Mouse (Mus musculus) embryonic facial prominence, embryonic 14.5 days (tissue): ENCODE measurements around the gene Tm6sf1. TPM values are rescaled to one million over a fixed set of nuclear protein-coding genes. Genes with fewer than 3 reads are reported as not detected.

Source experiments
- ATAC-seq: fragments of 200-750 bp; cut with Nextera tagmentation; 2 replicates; pipeline ENCODE4 v1.8.0; 2017; ENCODE audit warnings: low read depth, moderate number of reproducible peaks, moderate TSS enrichment
- DNase-seq: peaks from one replicate; pipeline ENCODE4 v3.0.0-alpha.2; 2015; ENCODE audit warnings: low spot score
- H3K27ac ChIP-seq: fragments of 300-500 bp; sonication (generic); replicated peaks from 2 replicates; pipeline ENCODE4 v1.5.1; 2014; ENCODE audit warnings: low read depth, mild to moderate bottlenecking, low read length, moderate library complexity
- H3K27me3 ChIP-seq: fragments of 300-500 bp; sonication (generic); replicated peaks from 2 replicates; pipeline ENCODE4 v1.6.1; 2014; ENCODE audit warnings: low read length; ENCODE audit not compliant: control insufficient read depth, insufficient read depth
- H3K36me3 ChIP-seq: fragments of 300-500 bp; sonication (generic); 2 replicates; pipeline ENCODE4 v1.6.1; 2014; ENCODE audit warnings: low read length, mixed read lengths; ENCODE audit not compliant: control insufficient read depth, insufficient read depth
- H3K4me1 ChIP-seq: fragments of 300-500 bp; sonication (generic); 2 replicates; pipeline ENCODE4 v1.6.1; 2014; ENCODE audit warnings: antibody characterized with exemption, low read length; ENCODE audit not compliant: control insufficient read depth, insufficient read depth
- H3K4me2 ChIP-seq: fragments of 300-500 bp; sonication (generic); 2 replicates; pipeline ENCODE4 v1.6.1; 2014; ENCODE audit warnings: low read depth, mild to moderate bottlenecking, low read length, moderate library complexity, mixed read lengths
- H3K4me3 ChIP-seq: fragments of 300-500 bp; sonication (generic); 2 replicates; pipeline ENCODE4 v1.5.1; 2014; ENCODE audit warnings: low read depth, mild to moderate bottlenecking, low read length
- H3K9ac ChIP-seq: fragments of 300-500 bp; sonication (generic); 2 replicates; pipeline ENCODE4 v1.6.1; 2014; ENCODE audit warnings: low read depth, mild to moderate bottlenecking, low read length, moderate library complexity, mixed read lengths
- H3K9me3 ChIP-seq: fragments of 300-500 bp; sonication (generic); 2 replicates; pipeline ENCODE4 v1.6.1; 2016; ENCODE audit warnings: low read length; ENCODE audit not compliant: control insufficient read depth
- WGBS: fragments of 180-500 bp; shearing (Covaris S2); extraction: QIAGEN DNeasy Blood & Tissue Kit; methylation state at CpG from one replicate; pipeline ENCODE4 v1.1.7; 2014; 5-methylcytosine and 5-hydroxymethylcytosine counted together
- polyA plus RNA-seq: library from polyadenylated mRNA; unstranded; fragments of >200 nt; fragmentation: Nextera tagmentation; extraction: Ambion mirVana; gene quantifications from 2 replicates; pipeline ENCODE4 v1.2.1, GENCODE M21; 2014

Gene Tm6sf1
- polyA plus RNA-seq, 1 experiment from 2014 or later: 50.6 TPM

DNA sequence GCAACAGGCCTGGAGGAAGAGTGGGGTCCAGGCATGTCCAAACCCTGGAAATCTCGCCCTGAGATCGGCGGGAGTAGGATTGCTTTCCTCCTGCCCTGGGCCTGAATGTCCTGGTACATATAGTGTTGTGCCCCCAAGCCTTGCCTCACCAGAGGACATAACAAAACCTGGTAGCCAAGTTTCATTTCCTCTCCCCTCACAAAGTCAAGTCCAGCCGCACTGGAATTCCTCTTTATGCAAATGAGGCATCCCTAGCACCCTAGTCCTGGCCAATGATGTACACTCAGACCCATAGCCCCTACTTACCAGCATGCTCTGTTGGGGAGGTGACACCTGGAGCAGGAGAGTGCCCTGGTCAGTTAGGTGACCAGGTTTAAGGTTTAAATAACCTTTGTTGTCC, 2.6 kb upstream of the Tm6sf1 start:
- 59% methylated on average over 4 of the region's 4 CpGs for WGBS
- Histone ChIP-seq H3K36me3 (no peaks in the 10 kb centered on the region), H3K27ac (no peak overlapping the region), H3K4me1 (peaks cover 6% of the 10 kb centered on the region; the same call in 1 of the 2 replicates), H3K4me3 (no peak overlapping the region), H3K27me3 (peaks cover 28% of the 10 kb centered on the region), H3K9me3 (no peaks in the 10 kb centered on the region), H3K4me2 (no peak overlapping the region), H3K9ac (no peak overlapping the region)
- no peak for DNase-seq
- ATAC-seq: no peak

DNA sequence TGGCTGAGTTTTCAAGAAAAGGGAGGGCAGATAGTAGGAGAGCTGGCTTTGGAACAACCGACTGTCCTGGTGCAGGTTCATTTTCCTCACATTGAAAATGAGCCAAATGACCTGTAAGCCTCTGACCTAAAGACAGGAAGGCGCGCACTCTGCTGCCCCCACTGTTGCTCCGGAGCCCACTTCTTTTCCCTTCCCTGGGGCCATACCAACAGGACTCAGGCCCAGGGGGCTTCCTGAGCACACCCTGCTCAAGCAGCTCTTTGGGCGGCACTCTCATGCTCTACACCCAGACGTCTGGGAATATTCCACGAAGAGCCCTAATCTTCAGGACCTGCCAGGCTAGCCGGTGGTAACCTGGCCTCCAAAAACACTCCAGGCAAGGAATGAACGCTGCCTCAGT, 565 bp upstream of the Tm6sf1 start:
- H3K4me3 ChIP-seq: peak overlapping the region; percentile 61
- H3K36me3 ChIP-seq: no peaks in the 10 kb centered on the region
- no peaks in the 10 kb centered on the region for H3K9me3 ChIP-seq
- peaks cover 28% of the 10 kb centered on the region for H3K27me3 ChIP-seq
- 10% methylated on average over 9 of the region's 9 CpGs for WGBS
- no peak overlapping the region for H3K27ac ChIP-seq
- DNase-seq: no peak
- no peak overlapping the region for H3K9ac ChIP-seq
- peak overlapping the region; percentile 98; the same call in 1 of the 2 replicates for H3K4me2 ChIP-seq
- H3K4me1 ChIP-seq: peaks cover 6% of the 10 kb centered on the region; the same call in 1 of the 2 replicates
- no peak for ATAC-seq

DNA sequence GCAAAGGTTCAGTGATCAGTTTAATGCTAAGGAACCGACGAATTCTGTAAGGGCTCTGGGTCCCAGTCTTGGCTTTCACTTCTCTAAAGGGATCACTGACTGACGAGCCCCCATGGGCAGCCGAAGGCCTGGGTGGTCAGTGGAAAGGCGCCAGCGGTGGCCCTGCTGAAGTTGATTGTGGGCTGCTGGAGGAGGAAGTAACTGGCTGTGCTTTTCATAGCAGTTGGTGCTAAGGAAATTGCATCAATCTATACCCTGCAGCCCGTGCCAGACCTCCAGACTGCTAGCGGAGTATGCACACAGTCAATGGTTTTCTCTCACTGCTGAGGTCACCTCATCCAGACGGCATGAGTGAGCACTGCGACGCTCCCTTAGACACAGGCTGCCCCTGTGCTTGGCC, 1.3 kb downstream of the Tm6sf1 start:
- Histone ChIP-seq H3K4me2 (peak overlapping the region; percentile 98), H3K27ac (no peak overlapping the region; the same call in 1 of the 2 replicates), H3K9ac (no peak overlapping the region), H3K4me1 (peaks cover 6% of the 10 kb centered on the region; the same call in 1 of the 2 replicates), H3K27me3 (peaks cover 28% of the 10 kb centered on the region), H3K4me3 (peak overlapping the region; percentile 61), H3K9me3 (no peaks in the 10 kb centered on the region), H3K36me3 (no peaks in the 10 kb centered on the region)
- DNase-seq (peak; percentile 33), ATAC-seq (no peak)
- 45% methylated on average over 11 of the region's 11 CpGs for WGBS

DNA sequence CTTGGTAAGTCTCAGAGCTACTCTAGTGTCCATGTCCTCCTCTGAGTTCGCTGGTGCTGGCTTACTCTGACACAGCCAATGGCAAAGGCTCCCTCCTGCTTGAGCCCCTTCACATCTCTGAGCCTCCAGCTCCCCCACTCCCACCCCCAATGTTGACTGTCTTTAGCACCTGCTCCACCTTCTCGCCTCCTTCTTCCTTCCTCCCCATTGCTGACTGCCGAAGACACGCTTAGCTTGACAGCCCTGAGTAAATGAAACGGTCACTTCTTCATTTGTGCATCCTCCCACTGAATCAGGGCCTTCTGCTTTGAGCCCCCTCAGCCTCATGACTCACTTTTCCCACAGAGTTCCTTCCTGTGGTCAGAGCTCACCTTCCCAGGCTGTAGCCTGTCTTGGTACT, 2.2 kb downstream of the Tm6sf1 start:
- no peaks in the 10 kb centered on the region for H3K36me3 ChIP-seq
- no peak for ATAC-seq
- peak overlapping the region; percentile 98; the same call in 1 of the 2 replicates for H3K4me2 ChIP-seq
- no peak overlapping the region for H3K4me3 ChIP-seq
- H3K9ac ChIP-seq: no peak overlapping the region
- 72% methylated on average over 5 of the region's 5 CpGs for WGBS
- H3K9me3 ChIP-seq: no peaks in the 10 kb centered on the region
- H3K27ac ChIP-seq: no peak overlapping the region
- H3K27me3 ChIP-seq: peaks cover 28% of the 10 kb centered on the region
- no peak for DNase-seq
- peaks cover 6% of the 10 kb centered on the region; the same call in 1 of the 2 replicates for H3K4me1 ChIP-seq

DNA sequence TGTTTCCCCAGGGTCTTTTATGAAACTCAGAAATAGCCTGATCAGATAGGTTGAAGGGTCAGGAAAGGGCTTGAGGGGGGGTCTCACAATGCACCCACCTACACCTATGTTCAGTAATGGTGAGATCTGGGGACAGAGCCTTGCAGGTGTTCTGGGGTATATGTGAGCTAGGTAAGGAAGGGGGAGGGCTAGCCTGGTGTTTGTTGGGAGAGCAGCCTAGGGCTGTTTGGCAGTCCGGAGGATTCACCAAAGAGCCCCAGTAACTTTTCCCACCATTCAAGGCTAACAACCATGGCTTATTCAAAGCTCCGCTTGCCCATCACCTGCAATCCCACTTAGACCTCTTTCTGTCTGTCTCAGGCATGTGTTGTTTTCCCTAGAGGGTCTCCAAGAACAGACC, 2.7 kb downstream of the Tm6sf1 start:
- peaks cover 28% of the 10 kb centered on the region for H3K27me3 ChIP-seq
- peaks cover 6% of the 10 kb centered on the region; the same call in 1 of the 2 replicates for H3K4me1 ChIP-seq
- H3K4me3 ChIP-seq: no peak overlapping the region
- DNase-seq (no peak), ATAC-seq (no peak)
- H3K27ac ChIP-seq: no peak overlapping the region
- no peak overlapping the region for H3K9ac ChIP-seq
- WGBS: 90% methylated on average over 2 of the region's 2 CpGs
- no peaks in the 10 kb centered on the region for H3K9me3 ChIP-seq
- no peak overlapping the region; the same call in 1 of the 2 replicates for H3K4me2 ChIP-seq
- no peaks in the 10 kb centered on the region for H3K36me3 ChIP-seq

DNA sequence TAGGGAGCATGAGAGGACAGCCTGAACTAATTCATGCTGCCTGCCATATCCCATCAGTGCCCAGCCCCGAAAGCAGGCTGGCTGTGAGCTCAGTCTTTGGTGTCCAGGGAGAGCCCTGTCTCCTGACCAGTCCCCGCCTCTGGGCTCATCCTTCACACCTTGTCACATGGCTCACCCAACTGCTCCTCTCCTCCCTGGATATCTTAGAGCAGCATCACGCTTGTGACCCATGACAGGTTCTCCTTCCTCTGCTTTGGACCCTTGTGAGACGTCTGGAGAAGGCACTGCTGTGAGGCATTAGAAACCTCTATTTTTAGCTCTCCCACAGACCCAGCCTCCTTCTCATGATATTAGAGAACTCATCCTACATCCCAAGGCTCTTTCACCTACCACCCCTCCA, 3.1 kb downstream of the Tm6sf1 start:
- 57% methylated on average over 4 of the region's 4 CpGs for WGBS
- DNase-seq: no peak
- H3K4me2 ChIP-seq: no peak overlapping the region
- no peak overlapping the region for H3K9ac ChIP-seq
- H3K9me3 ChIP-seq: no peaks in the 10 kb centered on the region
- H3K4me1 ChIP-seq: peaks cover 6% of the 10 kb centered on the region; the same call in 1 of the 2 replicates
- no peak overlapping the region for H3K27ac ChIP-seq
- no peaks in the 10 kb centered on the region for H3K36me3 ChIP-seq
- ATAC-seq: no peak
- peaks cover 28% of the 10 kb centered on the region for H3K27me3 ChIP-seq
- H3K4me3 ChIP-seq: no peak overlapping the region

DNA sequence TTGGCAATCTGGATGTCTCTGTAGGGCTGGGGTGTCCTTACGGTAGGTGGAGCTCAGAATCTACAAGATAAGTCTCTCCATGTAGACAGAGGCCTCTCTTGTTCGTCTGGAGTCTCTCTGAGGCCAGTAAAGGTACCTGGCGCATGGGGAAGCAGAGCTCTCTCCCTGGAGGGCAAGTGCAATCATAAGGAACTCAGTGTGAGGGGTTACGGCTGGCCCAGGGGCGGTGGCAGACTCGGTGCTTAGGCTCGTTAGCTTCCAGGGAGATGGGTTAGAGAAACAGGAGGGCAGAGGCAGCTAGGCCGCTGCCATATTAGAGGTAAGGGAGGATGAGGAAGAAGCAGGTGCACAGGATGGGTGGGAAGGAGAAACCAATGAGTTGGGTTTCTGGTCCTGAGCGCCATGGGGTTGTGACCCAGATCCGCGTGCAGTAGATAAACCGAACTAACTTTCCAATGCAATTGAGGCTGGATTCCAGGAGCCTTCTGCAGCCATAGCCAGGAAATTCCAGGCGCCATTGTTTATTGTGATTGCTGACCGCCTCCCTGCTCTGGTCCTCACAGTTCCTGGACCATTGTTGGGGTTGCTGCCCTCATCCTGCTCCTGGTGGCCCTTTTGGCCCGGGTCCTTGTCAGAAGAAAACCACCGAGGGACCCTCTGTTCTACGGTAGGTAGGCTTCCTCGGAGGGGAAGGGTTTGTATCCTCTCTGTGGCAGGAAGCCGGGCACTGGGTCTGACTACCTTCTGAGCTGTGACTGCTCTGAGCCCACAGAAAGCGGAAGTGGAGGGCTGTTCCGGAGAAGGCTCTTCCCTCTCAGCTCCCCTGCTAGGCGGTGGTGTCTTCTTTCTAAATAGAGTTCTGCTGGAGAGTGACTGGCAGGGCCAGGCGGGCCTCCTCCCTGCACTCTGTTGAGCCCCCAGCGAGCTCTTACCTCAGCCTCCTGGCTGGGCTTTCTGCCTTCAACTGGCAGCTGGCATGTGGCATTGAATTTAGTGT, 4.1 kb downstream of the Tm6sf1 start:
- WGBS: 73% methylated on average over 21 of the region's 24 CpGs
- DNase-seq: peak; percentile 72

DNA sequence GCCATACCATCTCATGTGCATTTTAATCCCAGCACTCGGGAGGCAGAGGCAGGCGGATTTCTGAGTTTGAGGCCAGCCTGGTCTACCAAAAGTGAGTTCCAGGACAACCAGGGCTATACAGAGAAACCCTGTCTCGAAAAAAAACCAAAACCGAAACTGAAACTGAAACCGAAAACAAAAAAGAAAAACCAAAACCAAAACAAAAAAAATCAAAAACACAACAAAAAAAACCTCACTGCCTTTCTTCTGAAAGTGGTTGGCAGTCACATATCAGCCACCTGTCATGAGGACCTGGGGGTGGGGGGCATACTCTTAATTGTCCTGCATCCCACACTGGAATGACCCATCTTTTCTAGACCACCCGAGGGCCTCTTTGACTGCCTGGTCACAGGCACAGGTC, 5.8 kb downstream of the Tm6sf1 start:
- no peak overlapping the region for H3K9ac ChIP-seq
- peaks cover 10% of the 10 kb centered on the region; the same call in 1 of the 2 replicates for H3K27me3 ChIP-seq
- no peaks in the 10 kb centered on the region for H3K36me3 ChIP-seq
- H3K4me2 ChIP-seq: no peak overlapping the region
- H3K27ac ChIP-seq: no peak overlapping the region
- DNase-seq: no peak
- no peak overlapping the region for H3K4me3 ChIP-seq
- 90% methylated on average over 6 of the region's 6 CpGs for WGBS
- ATAC-seq: no peak
- peaks cover 3% of the 10 kb centered on the region; the same call in 1 of the 2 replicates for H3K4me1 ChIP-seq
- no peaks in the 10 kb centered on the region for H3K9me3 ChIP-seq

More for the DNA sequence above, 4.1 kb downstream of the Tm6sf1 start:
- Histone ChIP-seq H3K4me2 (no peak overlapping the region), H3K27me3 (peaks cover 22% of the 10 kb centered on the region), H3K36me3 (no peaks in the 10 kb centered on the region), H3K9ac (no peak overlapping the region), H3K27ac (no peak overlapping the region), H3K4me3 (no peak overlapping the region), H3K9me3 (no peaks in the 10 kb centered on the region), H3K4me1 (peaks cover 6% of the 10 kb centered on the region; the same call in 1 of the 2 replicates)
- peak; percentile 13; the same call in 1 of the 2 replicates for ATAC-seq
